Mouse (Mus musculus) urinary bladder, postnatal 25 days (tissue): ENCODE results near the gene Spdye4b.
A peak's percentile ranks its signal among the peaks of the same experiment; 100 is the strongest.

Experiments used
- DNase-seq: peaks from one replicate; pipeline ENCODE4 v3.0.0; 2022; ENCODE audit warnings: low spot score

Gene Spdye4b

DNA sequence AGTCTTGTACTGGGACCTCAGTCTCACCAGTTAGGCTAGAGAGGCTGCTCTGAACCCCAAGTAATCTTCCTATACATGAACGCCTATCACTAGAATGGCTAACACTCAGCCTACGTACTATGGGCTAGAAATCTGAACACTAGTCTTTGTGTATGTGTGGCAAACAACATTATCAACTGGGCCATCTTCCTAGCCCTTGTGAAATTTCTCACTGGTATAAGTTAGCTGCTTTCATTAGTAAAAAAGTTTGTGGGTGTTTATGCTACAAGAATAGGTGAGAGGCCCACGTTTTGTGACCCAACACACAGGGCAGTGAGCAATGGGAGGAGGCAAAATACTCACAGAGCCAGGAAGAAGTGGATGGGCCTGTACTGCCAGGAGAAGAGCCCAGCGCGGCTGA is 40.2 kb downstream of the Spdye4b start:
- DNase-seq = no peak

- no peak for DNase-seq
Measured at GRCm38 (mm10) chr5:143222287-143222686, 41.5 kb downstream of the Spdye4b start.

GRCm38 (mm10) chr5:143226790-143227189 is 46.0 kb downstream of the Spdye4b start, which contains the start of gene Spdye4a:
TSS of gene Spdye4a (minus strand) at chr5:143226890.
- DNase-seq = no peak

GRCm38 (mm10) chr5:143235028-143235693 is 54.3 kb downstream of the Spdye4b start, which contains the start of gene Zfp12:
TSS of gene Zfp12 (plus strand) at chr5:143235163.
- DNase-seq = peak; percentile 82

DNA sequence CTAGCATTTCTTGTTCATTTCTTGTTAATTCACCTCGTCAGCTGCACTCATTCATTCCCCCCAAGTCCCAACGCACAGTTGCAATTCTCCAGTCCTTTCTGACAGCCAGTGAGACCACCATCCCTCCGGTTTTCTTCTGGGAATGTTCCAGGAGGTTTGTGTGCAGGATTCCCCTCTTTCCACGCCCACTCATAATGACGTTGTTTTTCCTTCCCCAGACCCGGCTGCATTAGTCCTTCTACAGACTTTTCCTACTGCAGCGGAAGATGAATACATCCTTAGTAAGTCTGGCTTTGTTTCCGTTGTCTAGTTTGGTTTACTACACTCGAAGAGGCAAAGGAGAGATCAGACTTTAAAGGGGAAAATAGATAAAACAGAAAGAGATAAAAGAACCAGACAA is 55.2 kb downstream of the Spdye4b start:
- DNase-seq = no peak

- no peak for DNase-seq
Measured at GRCm38 (mm10) chr5:143244926-143245325, 64.1 kb downstream of the Spdye4b start.

DNA sequence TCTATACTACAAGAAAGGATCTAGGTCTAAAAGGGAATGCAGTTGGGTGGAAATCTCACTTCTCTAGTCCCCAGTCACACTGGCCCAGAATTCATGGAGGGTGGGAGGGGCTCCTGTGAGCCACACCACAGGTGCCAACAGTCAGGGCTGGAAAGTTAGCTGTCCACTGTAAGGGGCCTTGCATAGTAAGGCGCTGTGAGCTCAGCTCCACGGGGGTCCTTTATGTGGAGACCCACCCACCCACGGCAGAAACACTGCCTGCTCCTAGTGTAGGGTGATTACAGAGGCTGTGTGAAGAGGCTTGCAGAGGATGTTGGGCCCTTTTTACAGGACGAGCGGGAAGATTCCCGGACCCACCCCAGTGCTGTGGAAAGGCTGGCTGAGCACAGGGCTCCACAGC is 71.2 kb downstream of the Spdye4b start:
- DNase-seq = no peak

DNA sequence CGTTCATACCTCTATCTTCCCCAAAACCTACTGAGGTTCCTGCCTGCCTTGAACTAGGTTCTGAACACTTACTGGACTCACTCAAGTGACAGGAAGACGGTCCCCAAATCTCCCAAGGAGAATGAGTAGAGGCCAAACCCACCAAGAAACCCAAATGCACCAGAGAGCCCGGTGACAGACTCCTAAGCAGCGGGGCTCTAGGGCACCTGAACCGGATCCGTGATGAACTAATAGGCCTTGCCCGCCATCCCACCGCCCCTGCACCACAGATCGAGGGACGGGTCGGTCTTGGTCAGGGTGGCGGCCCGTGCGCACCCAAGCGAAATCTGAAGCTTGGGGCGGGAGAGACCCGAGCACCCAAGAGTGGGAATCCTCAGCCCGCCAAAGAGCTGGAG is 72.0 kb downstream of the Spdye4b start:
- no peak for DNase-seq

- DNase-seq = no peak
Measured at GRCm38 (mm10) chr5:143253186-143253880, 72.5 kb downstream of the Spdye4b start.

GRCm38 (mm10) chr5:143253881-143254486 is 73.2 kb downstream of the Spdye4b start:
- DNase-seq = no peak
